Mouse (Mus musculus): ENCODE data around the gene Mau2.

Mau2 gene

DNA sequence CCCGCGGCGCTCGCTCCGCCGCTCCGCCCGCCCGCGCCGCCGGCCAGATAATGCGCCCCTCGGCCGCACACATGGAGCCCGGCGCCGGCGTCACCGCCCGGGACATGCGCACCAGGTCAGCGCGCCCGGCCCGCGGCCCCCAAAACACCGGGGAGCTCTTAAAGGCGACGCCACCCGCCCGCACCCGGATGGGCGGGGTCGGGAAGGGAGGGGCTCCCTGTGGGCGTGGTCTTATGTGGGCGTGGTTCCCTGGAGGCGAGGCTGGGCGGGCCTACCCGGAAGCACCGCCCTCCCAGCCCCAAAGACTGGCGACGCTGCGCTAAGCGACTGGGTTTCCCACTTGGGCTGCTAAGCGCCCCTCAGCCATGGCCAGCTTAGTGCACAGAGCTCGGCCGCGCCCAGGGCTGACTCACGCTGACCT lies 68.3 kb downstream of the Mau2 start:
- peak; percentile 98 to 100 for DNase-seq (ENCODE audit: inconsistent age in 2 of 2, low spot score in 1 of 2)

DNA sequence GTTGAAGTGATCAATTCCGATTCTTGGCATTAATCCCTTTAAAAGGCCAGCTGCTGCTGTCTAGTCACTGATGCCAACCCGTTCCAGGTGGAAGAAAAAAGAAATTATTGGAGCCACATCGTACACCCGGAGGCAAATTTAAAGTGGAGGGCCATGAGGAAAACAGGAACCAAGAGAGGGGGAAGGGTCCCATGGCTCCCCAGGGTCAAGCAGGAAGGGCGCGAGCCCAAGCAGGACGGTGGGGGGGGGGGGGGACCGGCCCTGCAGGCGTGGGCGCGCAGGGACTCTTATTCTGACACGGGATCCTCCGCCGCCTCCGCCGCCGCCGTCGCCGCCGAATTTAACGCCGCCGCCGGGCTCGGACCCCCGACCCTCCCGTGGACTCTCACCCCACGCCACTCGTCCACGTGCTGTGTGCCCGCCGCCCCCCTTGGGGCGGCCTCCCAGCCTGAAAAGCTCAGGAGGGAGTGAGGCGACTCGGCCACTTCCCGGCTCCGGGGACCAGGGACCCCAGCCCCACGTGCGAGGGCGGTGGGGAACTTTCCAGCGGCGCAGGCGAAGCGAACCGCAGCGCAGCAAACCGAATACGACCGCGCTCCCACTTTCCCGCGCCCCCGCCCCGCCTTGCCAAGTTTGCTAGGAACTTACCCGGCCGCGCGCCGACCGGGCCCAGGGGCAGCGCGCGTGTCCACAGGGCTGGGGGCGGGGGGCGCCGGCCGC lies 68.9 kb downstream of the Mau2 start:
- DNase-seq (ENCODE audit: inconsistent age in 2 of 2, low spot score in 1 of 2), result peak; percentile 70 to 87

DNA sequence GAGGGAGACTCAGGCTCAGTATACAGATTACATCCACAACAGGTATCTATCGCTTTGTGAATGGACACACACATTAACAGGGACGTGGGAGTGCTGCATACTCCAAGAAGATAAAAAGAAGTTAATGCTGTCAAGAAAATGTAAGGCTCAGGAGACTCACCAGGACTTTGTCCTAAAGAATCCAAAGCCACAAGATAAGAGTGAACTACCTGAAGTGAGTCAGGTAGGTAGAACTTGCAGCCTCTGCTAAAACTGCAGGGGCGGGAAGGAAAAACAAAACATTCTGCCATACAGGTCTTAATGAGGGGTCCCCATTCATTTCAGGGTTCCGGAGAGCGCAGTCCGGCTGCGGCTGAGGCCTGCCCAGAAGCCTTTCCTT lies 69.5 kb downstream of the Mau2 start:
- DNase-seq (ENCODE audit: inconsistent age in 2 of 2, low spot score in 1 of 2), result no peak

DNA sequence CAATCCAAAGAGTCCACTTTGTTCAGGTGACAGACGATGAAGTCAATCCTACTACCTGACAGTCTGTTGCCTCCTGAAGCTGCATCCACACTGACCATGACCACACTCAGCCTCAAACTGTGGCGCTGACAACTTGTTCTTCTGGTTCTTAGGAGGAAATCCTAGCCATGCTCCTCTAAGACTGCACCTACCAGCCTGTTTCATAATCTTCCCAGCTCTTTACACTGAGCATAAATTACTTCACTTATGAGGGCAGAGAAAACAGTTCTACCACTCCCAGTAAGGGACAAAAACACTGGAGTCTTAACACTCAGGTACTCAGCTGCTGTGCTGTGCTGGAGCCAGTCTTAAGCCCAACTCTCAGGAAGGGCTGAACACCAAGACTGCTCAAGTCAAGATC lies 71.7 kb downstream of the Mau2 start:
- no peak for DNase-seq (ENCODE audit: inconsistent age in 2 of 2, low spot score in 1 of 2)

DNA sequence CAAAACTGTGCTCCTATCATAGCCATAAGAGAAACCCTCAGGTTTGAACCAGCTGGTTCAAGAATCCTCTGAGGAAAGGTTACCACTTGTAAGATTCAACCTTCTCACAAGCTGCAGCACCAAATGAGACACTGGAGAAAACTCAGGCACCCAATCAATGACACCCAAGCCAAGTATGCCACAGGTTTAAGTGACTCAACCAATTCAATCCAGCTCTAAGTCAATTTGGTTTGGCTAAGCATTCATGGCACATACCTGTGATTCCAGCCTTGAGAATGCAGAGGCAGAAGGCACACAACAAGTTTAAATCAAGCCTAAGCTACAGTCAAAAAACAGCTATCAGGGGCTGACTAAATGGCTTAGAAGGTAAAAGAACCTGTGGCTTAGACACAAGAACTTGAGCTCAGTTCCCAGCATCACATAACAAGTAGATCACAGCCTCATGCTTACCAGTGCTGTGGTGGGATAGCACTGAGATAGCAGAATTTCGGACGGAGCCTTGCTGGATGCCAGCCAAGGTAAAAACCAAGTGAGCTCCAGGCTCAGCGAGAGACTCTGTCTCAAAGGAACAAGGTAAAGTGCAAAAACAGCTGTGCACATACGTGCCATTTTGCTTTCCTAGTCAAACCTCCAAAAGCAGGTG lies 75.1 kb downstream of the Mau2 start:
- DNase-seq (ENCODE audit: inconsistent age in 2 of 2, low spot score in 1 of 2), result peak in 1 of 2 experiments; percentile 45

All from adrenal gland, adult (tissue).